Mouse (Mus musculus) erythroblast, embryonic 14.5 days (primary cell): ENCODE measurements around the gene Ccnt2.

Experiments used
- GATA1 ChIP-seq: IDR thresholded peaks from 2 replicates; pipeline ENCODE4 v1.6.1; 2012; ENCODE audit warnings: low read length, inconsistent platforms, mixed read lengths
- TAL1 ChIP-seq: IDR thresholded peaks from 3 replicates; pipeline ENCODE4 v1.6.1; 2012; ENCODE audit warnings: low read length, inconsistent platforms, mixed read lengths

GRCm38 (mm10) chr1:127796341-127796740, 22.4 kb downstream of the Ccnt2 start:
- TF ChIP-seq TAL1 (no peak), GATA1 (no peak)
